In genomic region chr2:148672199-148673096, GRCm38 (mm10) we compare ENCODE assay signal across 8 mouse cellular contexts. TPM values are rescaled to one million over a fixed set of nuclear protein-coding genes. Genes with fewer than 3 reads are reported as not detected.
A peak's percentile ranks its signal among the peaks of the same experiment; 100 is the strongest.
DNase-seq lines count a peak whose midpoint lies in the region; ATAC-seq lines count a peak whose summit lies in the region.

Gene Nxt1 (plus strand): TSS chr2:148672601.

- H3K27ac ChIP-seq in brown adipose tissue, adult 24 weeks (replicated peaks; ENCODE audit: low read depth, low read length), result peak within 1 kb of the TSS; percentile 10; the same call in 1 of the 2 replicates
- H3K27ac ChIP-seq in heart, embryonic 13.5 days (replicated peaks), result peak within 1 kb of the TSS; percentile 81
- H3K27ac ChIP-seq in liver, embryonic 12.5 days, result peak within 1 kb of the TSS; percentile 88
- H3K27ac ChIP-seq in stomach, embryonic 15.5 days, result peak within 1 kb of the TSS; percentile 86

- under 1% methylated on average over 58 of the region's 58 CpGs for WGBS in heart, embryonic 13.5 days
- WGBS in liver, embryonic 12.5 days (ENCODE audit: insufficient replicate concordance), result under 1% methylated on average over 58 of the region's 58 CpGs
- 1% methylated on average over 58 of the region's 58 CpGs for WGBS in stomach, embryonic 15.5 days

- H3K9ac ChIP-seq in heart, embryonic 13.5 days, result peak within 1 kb of the TSS; percentile 95
- H3K9ac ChIP-seq in liver, embryonic 12.5 days, result peak within 1 kb of the TSS; percentile 93
- peak within 1 kb of the TSS; percentile 68 for H3K9ac ChIP-seq in stomach, embryonic 15.5 days

- H3K4me2 ChIP-seq in heart, embryonic 13.5 days, result peak within 1 kb of the TSS; percentile 86
- peak within 1 kb of the TSS; percentile 83 for H3K4me2 ChIP-seq in liver, embryonic 12.5 days
- peak within 1 kb of the TSS; percentile 73 for H3K4me2 ChIP-seq in stomach, embryonic 15.5 days

- DNase-seq in CD4-positive, CD25-positive, alpha-beta regulatory T cell, adult 2 months (ENCODE audit: low read depth, low spot score), result peak; percentile 99
- DNase-seq in fat pad, adult 2 months (ENCODE audit: extremely low read depth, low read depth, low spot score), result peak; percentile 76
- peak; percentile 99 for DNase-seq in kidney, postnatal 10 days
- DNase-seq in natural killer cell, adult 2 months (ENCODE audit: low spot score in 2 of 2), result peak; percentile 98

- H3K36me3 ChIP-seq in heart, embryonic 13.5 days, result peaks cover 25% of the 10 kb centered on the region
- H3K36me3 ChIP-seq in liver, embryonic 12.5 days, result peaks cover 34% of the 10 kb centered on the region
- H3K36me3 ChIP-seq in stomach, embryonic 15.5 days, result peaks cover 16% of the 10 kb centered on the region

- no peaks in the 10 kb centered on the region; the same call in 1 of the 2 replicates for H3K4me1 ChIP-seq in brown adipose tissue, adult 24 weeks (ENCODE audit: control insufficient read depth, insufficient read depth, insufficient read length, low read length)
- H3K4me1 ChIP-seq in heart, embryonic 13.5 days, result peaks cover 33% of the 10 kb centered on the region
- peaks cover 44% of the 10 kb centered on the region for H3K4me1 ChIP-seq in liver, embryonic 12.5 days
- peaks cover 11% of the 10 kb centered on the region for H3K4me1 ChIP-seq in stomach, embryonic 15.5 days

- peak; percentile 100 for ATAC-seq in heart, embryonic 13.5 days (ENCODE audit: extremely low read depth, insufficient number of reproducible peaks, low FRiP score, low TSS enrichment)
- peak; percentile 100 for ATAC-seq in liver, embryonic 12.5 days
- ATAC-seq in stomach, embryonic 15.5 days (ENCODE audit: insufficient read depth, low FRiP score, low read depth), result peak; percentile 100

- H3K4me3 ChIP-seq in brown adipose tissue, adult 24 weeks (ENCODE audit: insufficient read depth, low read depth, low read length), result peak within 1 kb of the TSS; percentile 80
- peak within 1 kb of the TSS; percentile 94 for H3K4me3 ChIP-seq in heart, embryonic 13.5 days
- H3K4me3 ChIP-seq in liver, embryonic 12.5 days, result peak within 1 kb of the TSS; percentile 91
- H3K4me3 ChIP-seq in stomach, embryonic 15.5 days (replicated peaks), result peak within 1 kb of the TSS; percentile 87

- H3K9me3 ChIP-seq in heart, embryonic 13.5 days, result no peaks in the 10 kb centered on the region
- H3K9me3 ChIP-seq in liver, embryonic 12.5 days (replicated peaks), result no peaks in the 10 kb centered on the region
- H3K9me3 ChIP-seq in stomach, embryonic 15.5 days, result no peaks in the 10 kb centered on the region

- H3K27me3 ChIP-seq in heart, embryonic 13.5 days (replicated peaks), result 0 out of 2 replicates have a peak, but pooled peaks cover 4% of the 10 kb centered on the region
- H3K27me3 ChIP-seq in liver, embryonic 12.5 days (replicated peaks), result no peaks in the 10 kb centered on the region
- H3K27me3 ChIP-seq in stomach, embryonic 15.5 days (replicated peaks), result no peaks in the 10 kb centered on the region

RNA-seq across cellular contexts. Expression of gene Nxt1, which starts in this region (rescaled TPM):
- 11.0 and 18.8 TPM in 2 replicates for polyA plus RNA-seq in brown adipose tissue, adult 24 weeks (2012; ENCODE audit: insufficient read depth, insufficient read length, missing spikeins)
- polyA plus RNA-seq in heart, embryonic 13.5 days (2015; fragmentation: Nextera tagmentation; extraction: Ambion mirVana), result 50.4 and 55.5 TPM in 2 replicates
- 72.2 TPM in 2 replicates for polyA plus RNA-seq in liver, embryonic 12.5 days (2016; fragmentation: Nextera tagmentation; extraction: Ambion mirVana)
- 78.8 and 88.8 TPM in 2 replicates for polyA plus RNA-seq in stomach, embryonic 15.5 days (2015; fragmentation: Nextera tagmentation; extraction: Ambion mirVana)

Comparison
In these comparisons a context has a peak if more than half of its experiments do, and no peak if none do; other contexts are left out.
1. Peak in every context shown above with its lines: DNase-seq, ATAC-seq, H3K4me3 ChIP-seq and H3K27ac ChIP-seq.
2. H3K27ac ChIP-seq: peak in every context shown above with its lines; median percentile 88 in liver, embryonic 12.5 days; 86 in stomach, embryonic 15.5 days; 81 in heart, embryonic 13.5 days; 10 in brown adipose tissue, adult 24 weeks.